ENCODE assay signal across 23 mouse cellular contexts in genomic region chr12:118481347-118481746, GRCm38 (mm10).
DNase-seq lines count a peak whose midpoint lies in the region; ATAC-seq and TF ChIP-seq lines count a peak whose summit lies in the region.
"Had no signal": no experiment of that assay in that cellular context is flagged by ENCODE, and none has a peak within 500 bp of the region (broad histone marks: within the 10 kb centered on the region; RNA-seq: fewer than 3 reads in every experiment).

No protein-coding gene starts in this region.

- ATAC-seq in liver, embryonic 11.5 days (replicated peaks; ENCODE audit: low FRiP score) = no peak
- ATAC-seq: forebrain, postnatal 0 days; hindbrain, embryonic 16.5 days; inflammation-experienced regulatory T-cells, adult 6 months; intestine, postnatal 0 days; Patski had no signal

- no peaks in the 10 kb centered on the region for H3K9me3 ChIP-seq in ES-E14 (ENCODE audit: control insufficient read depth, insufficient read depth, low read depth, low read length)
- no peaks in the 10 kb centered on the region for H3K9me3 ChIP-seq in liver, embryonic 11.5 days (ENCODE audit: control insufficient read depth, low read length)
- H3K9me3 ChIP-seq: embryonic facial prominence, embryonic 12.5 days; forebrain, embryonic 12.5 days; heart, embryonic 13.5 days; hindbrain, embryonic 12.5 days had no signal

- no peak overlapping the region for H3K4me3 ChIP-seq in ES-E14 (ENCODE audit: insufficient read depth in 1 of 2, low read depth in 1 of 2, low read length in 2 of 2, poor library complexity in 1 of 2, severe bottlenecking in 1 of 2)
- H3K4me3 ChIP-seq in liver, embryonic 11.5 days (ENCODE audit: low read depth, low read length) = no peak overlapping the region
- H3K4me3 ChIP-seq: embryonic facial prominence, embryonic 12.5 days; forebrain, embryonic 12.5 days; gastrocnemius, adult 2 months; heart, embryonic 13.5 days; hindbrain, embryonic 12.5 days had no signal

- no peak overlapping the region for H3K4me2 ChIP-seq in liver, embryonic 11.5 days
- H3K4me2 ChIP-seq: embryonic facial prominence, embryonic 12.5 days; forebrain, embryonic 12.5 days; heart, embryonic 13.5 days; hindbrain, embryonic 12.5 days had no signal

- no peaks in the 10 kb centered on the region for H3K36me3 ChIP-seq in ES-E14 (ENCODE audit: control insufficient read depth, insufficient read depth, low read length, poor library complexity, severe bottlenecking)
- H3K36me3 ChIP-seq in liver, embryonic 11.5 days (ENCODE audit: control insufficient read depth, insufficient read depth, low read length) = no peaks in the 10 kb centered on the region
- H3K36me3 ChIP-seq: embryonic facial prominence, embryonic 12.5 days; forebrain, embryonic 12.5 days; heart, embryonic 13.5 days; hindbrain, embryonic 12.5 days had no signal

- H3K27ac ChIP-seq in ES-E14 (ENCODE audit: insufficient read depth, low read depth, low read length, poor library complexity, severe bottlenecking) = no peak overlapping the region
- H3K27ac ChIP-seq in liver, embryonic 11.5 days (ENCODE audit: low read depth, low read length) = no peak overlapping the region
- H3K27ac ChIP-seq: embryonic facial prominence, embryonic 12.5 days; forebrain, embryonic 12.5 days; gastrocnemius, adult 2 months; heart, embryonic 13.5 days; hindbrain, embryonic 12.5 days had no signal

- WGBS in liver, embryonic 11.5 days = 59% methylated on average over 2 of the region's 2 CpGs

- in situ Hi-C loops in ES-E14 (cut with MboI; ENCODE audit: low sequenced_read_pairs in 2 of 2, unreplicated experiment in 2 of 2) = no loop called here

- H3K27me3 ChIP-seq in liver, embryonic 11.5 days (replicated peaks; ENCODE audit: control insufficient read depth, insufficient read depth, low read length) = no peaks in the 10 kb centered on the region
- H3K27me3 ChIP-seq: embryonic facial prominence, embryonic 12.5 days; forebrain, embryonic 12.5 days; heart, embryonic 13.5 days; hindbrain, embryonic 12.5 days; Patski had no signal

- no peak overlapping the region for H3K9ac ChIP-seq in ES-E14 (ENCODE audit: insufficient read depth, low read depth, low read length, poor library complexity, severe bottlenecking)
- H3K9ac ChIP-seq in liver, embryonic 11.5 days (ENCODE audit: low read depth, low read length) = no peak overlapping the region
- H3K9ac ChIP-seq: embryonic facial prominence, embryonic 12.5 days; forebrain, embryonic 12.5 days; forebrain, postnatal 0 days; heart, embryonic 13.5 days; hindbrain, embryonic 12.5 days had no signal

- peak; percentile 53 for DNase-seq in heart, adult 11 months
- no peak for DNase-seq in heart, postnatal 4 days
- peak; percentile 8 for DNase-seq in ES-E14 (ENCODE audit: low read depth, low spot score)
- DNase-seq in R1 (ENCODE audit: low read depth, low spot score) = peak; percentile 61
- peak; percentile 35 for DNase-seq in forelimb bud, embryonic 11.5 days (ENCODE audit: low read depth, low spot score)
- DNase-seq in liver, embryonic 11.5 days (ENCODE audit: low spot score) = no peak
- no peak for DNase-seq in right cerebral cortex, postnatal 25 days
- DNase-seq: adrenal gland, postnatal 10 days; cerebellum, adult 11-12 months; cerebellum, adult 9-11 months; forebrain, postnatal 0 days; gastrocnemius, adult 2 months; gastrocnemius, postnatal 25 days; heart, postnatal 36 days; kidney, adult 8-10 months had no signal

- no peaks in the 10 kb centered on the region for H3K4me1 ChIP-seq in ES-E14 (ENCODE audit: control insufficient read depth in 2 of 2, insufficient read depth in 2 of 2, low read length in 2 of 2, poor library complexity in 1 of 2)
- no peaks in the 10 kb centered on the region for H3K4me1 ChIP-seq in liver, embryonic 11.5 days (replicated peaks; ENCODE audit: control insufficient read depth, insufficient read depth, low read length)
- H3K4me1 ChIP-seq: embryonic facial prominence, embryonic 12.5 days; forebrain, embryonic 12.5 days; heart, embryonic 13.5 days; hindbrain, embryonic 12.5 days had no signal

TF ChIP-seq in ES-E14, 5 proteins besides CTCF, POLR2A, EP300 and RAD21:
- TF ChIP-seq ZC3H11A (IDR thresholded peaks at IDR 0.05; ENCODE audit: borderline replicate concordance, low read depth, low read length) (no peak), MAFK (IDR thresholded peaks at IDR 0.05; ENCODE audit: insufficient read depth, low read depth, low read length) (no peak), CHD2 (IDR thresholded peaks at IDR 0.05; ENCODE audit: low read depth, low read length) (no peak), ZNF384 (IDR thresholded peaks at IDR 0.05; ENCODE audit: low read depth, low read length) (no peak), HCFC1 (IDR thresholded peaks at IDR 0.05; ENCODE audit: borderline replicate concordance, insufficient read depth, low read length) (no peak)

Comparison
In these comparisons a context has a peak if more than half of its experiments do, and no peak if none do; other contexts are left out.
1. DNase-seq: peak in heart, adult 11 months (single experiment), ES-E14 (single experiment), R1 (single experiment) and forelimb bud, embryonic 11.5 days (single experiment); none in heart, postnatal 4 days (single experiment), liver, embryonic 11.5 days (single experiment) and right cerebral cortex, postnatal 25 days (single experiment).